Mouse (Mus musculus) liver, embryonic 14.5 days (tissue): Measurements from ENCODE around the gene Slco6d1. TPM values are rescaled to one million over a fixed set of nuclear protein-coding genes. Genes with fewer than 3 reads are reported as not detected.
"Not testable (repeated sequence)": the region's sequence is repeated elsewhere in the genome, so short reads cannot be mapped to it uniquely, and the experiment has no call there.

Experiments
- ATAC-seq: fragments of 200-750 bp; cut with Nextera tagmentation; 2 replicates; pipeline ENCODE4 v1.8.0; 2017; ENCODE audit warnings: moderate number of reproducible peaks, mild to moderate bottlenecking, moderate library complexity; ENCODE audit not compliant: insufficient read depth
- DNase-seq, 3 experiments: peaks; one replicate each; pipeline ENCODE4 v3.0.0-alpha.2; 2012 to 2013; ENCODE audit warnings: low read depth in 3 of 3, low spot score in 3 of 3
- H3K27ac ChIP-seq: fragments of 300-500 bp; sonication (generic); 2 replicates; pipeline ENCODE4 v1.5.1; 2014; ENCODE audit warnings: moderate library complexity, mild to moderate bottlenecking, control low read depth, inconsistent platforms
- H3K27me3 ChIP-seq: fragments of 300-500 bp; sonication (generic); 2 replicates; pipeline ENCODE4 v1.6.1; 2014; ENCODE audit warnings: mild to moderate bottlenecking, low read length, moderate library complexity; ENCODE audit not compliant: control insufficient read depth, insufficient read depth
- H3K36me3 ChIP-seq: fragments of 300-500 bp; sonication (generic); replicated peaks from 2 replicates; pipeline ENCODE4 v1.6.1; 2014; ENCODE audit warnings: low read depth; ENCODE audit not compliant: control insufficient read depth, insufficient read depth
- H3K4me1 ChIP-seq, 2 experiments: fragments of 200-500 bp in 1 of 2; fragments of 300-500 bp in 1 of 2; sonication (generic) in 1 of 2; replicated peaks; 2 replicates each; pipeline ENCODE4 v1.6.1; 2012 to 2014; ENCODE audit warnings: antibody characterized with exemption in 1 of 2, inconsistent platforms in 1 of 2, low read length in 1 of 2; ENCODE audit not compliant: control insufficient read depth in 2 of 2, insufficient read depth in 2 of 2
- H3K4me2 ChIP-seq: fragments of 300-500 bp; sonication (generic); 2 replicates; pipeline ENCODE4 v1.6.1; 2014; ENCODE audit warnings: low read depth, mild to moderate bottlenecking, control low read depth, moderate library complexity
- H3K4me3 ChIP-seq, 2 experiments: fragments of 200-500 bp in 1 of 2; fragments of 300-500 bp in 1 of 2; sonication (generic) in 1 of 2; 2 replicates each; pipeline ENCODE4 v1.5.1; 2012 to 2014; ENCODE audit warnings: low read depth in 2 of 2, low read length in 2 of 2, mild to moderate bottlenecking in 2 of 2, control low read depth in 1 of 2, inconsistent platforms in 1 of 2, moderate library complexity in 1 of 2; ENCODE audit not compliant: insufficient read depth in 1 of 2
- H3K9ac ChIP-seq: fragments of 300-500 bp; sonication (generic); replicated peaks from 2 replicates; pipeline ENCODE4 v1.6.1; 2014; ENCODE audit warnings: mild to moderate bottlenecking, control low read depth, moderate library complexity
- H3K9me3 ChIP-seq: fragments of 300-500 bp; sonication (generic); 2 replicates; pipeline ENCODE4 v1.6.1; 2016; ENCODE audit warnings: low read length, mixed read lengths; ENCODE audit not compliant: control insufficient read depth
- CTCF ChIP-seq: IDR thresholded peaks from 2 replicates; pipeline ENCODE4 v1.5.1; 2016; ENCODE audit warnings: antibody characterized with exemption, low read depth, control low read depth
- EP300 ChIP-seq: IDR thresholded peaks from 2 replicates; pipeline ENCODE4 v1.6.1; 2016; ENCODE audit warnings: antibody characterized with exemption, low read depth
- WGBS: fragments of 180-500 bp; shearing (Covaris S2); extraction: QIAGEN DNeasy Blood & Tissue Kit; methylation state at CpG from one replicate; pipeline ENCODE4 v1.1.7; 2014; ENCODE audit not compliant: insufficient replicate concordance; 5-methylcytosine and 5-hydroxymethylcytosine counted together
- polyA plus RNA-seq, 2 experiments: library from polyadenylated mRNA; depleted of rRNA in 1 of 2; stranded (reverse) in 1 of 2; unstranded in 1 of 2; fragments of >200 nt; fragmentation: Nextera tagmentation in 1 of 2; extraction: Ambion mirVana in 1 of 2; gene quantifications; 2 replicates each; pipeline versions ENCODE4 v1.2.1 to v1.2.3; 2012 to 2014

Slco6d1 gene
- polyA plus RNA-seq, 2 experiments = not detected

GRCm38 (mm10) chr1:98505982-98506381, 85.1 kb downstream of the Slco6d1 start:
- DNase-seq (no peak), ATAC-seq (no peak)
- Histone ChIP-seq H3K36me3 (no peaks in the 10 kb centered on the region), H3K4me3 (no peak overlapping the region), H3K4me2 (no peak overlapping the region), H3K4me1 (no peaks in the 10 kb centered on the region), H3K9ac (no peak overlapping the region), H3K9me3 (no peaks in the 10 kb centered on the region), H3K27ac (no peak overlapping the region), H3K27me3 (no peaks in the 10 kb centered on the region)
- 40% methylated on average over 2 of the region's 2 CpGs for WGBS
- no peak for TF ChIP-seq EP300
- no peak for TF ChIP-seq CTCF

GRCm38 (mm10) chr1:98522977-98523376, 102.1 kb downstream of the Slco6d1 start:
- no peak for TF ChIP-seq CTCF
- no peak for TF ChIP-seq EP300
- Histone ChIP-seq H3K9me3 (no peaks in the 10 kb centered on the region; the same call in 1 of the 2 replicates), H3K4me3 (no peak overlapping the region), H3K4me2 (no peak overlapping the region), H3K36me3 (no peaks in the 10 kb centered on the region), H3K4me1 (no peaks in the 10 kb centered on the region), H3K27me3 (no peaks in the 10 kb centered on the region), H3K9ac (no peak overlapping the region), H3K27ac (no peak overlapping the region)
- WGBS = 67% methylated on average over 2 of the region's 2 CpGs
- ATAC-seq = no peak
- DNase-seq = no peak

DNA sequence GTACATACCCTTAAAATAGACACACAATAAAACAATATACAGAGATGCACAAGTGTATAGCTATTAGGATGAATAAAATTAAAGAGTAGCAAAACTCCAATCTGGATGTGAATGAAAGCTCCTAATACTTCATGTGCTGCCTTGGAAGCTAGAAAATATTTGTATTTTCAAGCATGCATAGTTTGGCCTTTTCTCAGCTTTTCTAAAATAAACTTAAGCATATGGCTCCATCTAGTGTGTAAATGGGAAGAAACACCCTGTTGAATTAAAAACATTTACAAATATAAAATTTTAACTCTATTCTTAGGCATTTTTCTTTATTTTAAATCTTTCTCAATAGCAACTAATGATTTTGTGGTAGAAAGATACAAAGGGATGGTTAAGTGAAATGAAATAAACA, 102.6 kb downstream of the Slco6d1 start:
- H3K4me2 ChIP-seq = no peak overlapping the region
- no peak overlapping the region for H3K4me3 ChIP-seq
- no peaks in the 10 kb centered on the region for H3K4me1 ChIP-seq
- H3K9ac ChIP-seq = no peak overlapping the region
- no peak for TF ChIP-seq EP300
- no peak for TF ChIP-seq CTCF
- H3K36me3 ChIP-seq = no peaks in the 10 kb centered on the region
- no peaks in the 10 kb centered on the region; the same call in 1 of the 2 replicates for H3K9me3 ChIP-seq
- DNase-seq (no peak), ATAC-seq (no peak)
- H3K27ac ChIP-seq = no peak overlapping the region
- no peaks in the 10 kb centered on the region for H3K27me3 ChIP-seq

DNA sequence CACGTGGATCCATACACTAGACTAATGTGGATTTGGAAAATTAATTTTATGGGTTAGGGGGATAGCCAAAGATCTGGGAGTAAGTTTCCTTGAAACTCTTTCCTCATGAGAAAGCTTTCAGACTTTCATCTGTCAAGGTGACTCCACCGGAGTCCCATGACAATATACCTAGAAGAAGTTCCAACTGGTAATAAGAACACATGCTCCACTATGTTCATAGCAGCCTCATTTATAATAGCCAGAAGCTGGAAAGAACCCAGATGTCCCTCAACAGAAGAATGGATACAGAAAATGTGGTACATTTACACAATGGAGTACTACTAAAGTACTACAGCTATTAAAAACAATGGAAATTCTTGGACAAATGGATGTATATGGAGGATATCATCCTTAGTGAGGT, 107.4 kb downstream of the Slco6d1 start:
- not testable (repeated sequence) for ATAC-seq, H3K4me1 ChIP-seq
- 61% methylated on average over 1 of the region's 2 CpGs for WGBS

GRCm38 (mm10) chr1:98545372-98545771, 124.4 kb downstream of the Slco6d1 start:
- no peaks in the 10 kb centered on the region for H3K4me1 ChIP-seq
- H3K36me3 ChIP-seq = no peaks in the 10 kb centered on the region
- H3K4me3 ChIP-seq = no peak overlapping the region
- no peaks in the 10 kb centered on the region for H3K27me3 ChIP-seq
- ATAC-seq (no peak), DNase-seq (no peak)
- H3K27ac ChIP-seq = no peak overlapping the region
- no peak for TF ChIP-seq CTCF
- no peak for TF ChIP-seq EP300
- 38% methylated on average over 2 of the region's 2 CpGs for whole genome bisulfite sequencing
- no peak overlapping the region for H3K9ac ChIP-seq
- no peaks in the 10 kb centered on the region for H3K9me3 ChIP-seq
- H3K4me2 ChIP-seq = no peak overlapping the region

More for the DNA sequence above, 107.4 kb downstream of the Slco6d1 start:
- not testable (repeated sequence) for H3K9me3 ChIP-seq, H3K4me3 ChIP-seq, DNase-seq, H3K36me3 ChIP-seq, H3K27ac ChIP-seq, H3K9ac ChIP-seq, H3K4me2 ChIP-seq, H3K27me3 ChIP-seq

- Histone ChIP-seq H3K4me2 (no peak overlapping the region), H3K9me3 (no peaks in the 10 kb centered on the region), H3K4me3 (no peak overlapping the region), H3K27ac (no peak overlapping the region), H3K27me3 (no peaks in the 10 kb centered on the region), H3K9ac (no peak overlapping the region), H3K4me1 (no peaks in the 10 kb centered on the region), H3K36me3 (no peaks in the 10 kb centered on the region)
- TF ChIP-seq CTCF (no peak), EP300 (no peak)
- ATAC-seq (no peak), DNase-seq (no peak)
- 51% methylated on average over 2 of the region's 2 CpGs for WGBS
Measured at GRCm38 (mm10) chr1:98554388-98554787, 133.5 kb downstream of the Slco6d1 start.
